Mouse (Mus musculus): ENCODE results near the gene Vmn2r107. TPM values are rescaled to one million over a fixed set of nuclear protein-coding genes. Genes with fewer than 3 reads are reported as not detected.

Vmn2r107 gene
- not detected for total RNA-seq (2021)
- long read RNA-seq, experiment 1: 0 reads
- long read RNA-seq, experiment 2: 0 reads

DNA sequence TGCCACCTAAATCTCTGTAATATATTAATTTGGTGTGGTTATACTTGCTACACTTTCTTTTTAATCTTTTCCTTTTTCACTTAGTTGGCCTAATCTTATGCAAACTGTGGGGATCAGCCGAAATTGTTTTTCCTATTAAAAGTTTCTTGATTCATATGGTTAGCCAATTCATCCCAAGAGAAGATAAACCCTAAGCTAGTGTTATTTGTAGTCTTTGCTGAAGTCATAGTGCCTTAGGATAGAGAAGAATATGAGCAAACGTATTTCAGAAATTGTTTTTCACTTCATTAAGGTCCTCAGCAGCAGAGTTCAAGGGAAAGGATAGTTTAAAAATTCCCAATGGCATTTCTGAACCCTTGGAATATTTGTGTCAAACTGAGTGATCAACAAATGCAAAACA lies at the start of gene Vmn2r107:
TSS of gene Vmn2r107 (plus strand) at position 301 of the 400 bp plus-strand sequence.
- DNase-seq: no peak
- intact Hi-C loops (cut with DNase I; ENCODE audit: low total_unique reads): no loop called here

GRCm38 (mm10) chr17:20305790-20306189 lies 39.3 kb upstream of the Vmn2r107 start:
- intact Hi-C loops (cut with DNase I; ENCODE audit: low total_unique reads): no loop called here
- no peak for DNase-seq

GRCm38 (mm10) chr17:20399105-20399504 lies 54.1 kb downstream of the Vmn2r107 start:
- no peak for DNase-seq
- intact Hi-C loops (cut with DNase I; ENCODE audit: low total_unique reads): no loop called here

DNA sequence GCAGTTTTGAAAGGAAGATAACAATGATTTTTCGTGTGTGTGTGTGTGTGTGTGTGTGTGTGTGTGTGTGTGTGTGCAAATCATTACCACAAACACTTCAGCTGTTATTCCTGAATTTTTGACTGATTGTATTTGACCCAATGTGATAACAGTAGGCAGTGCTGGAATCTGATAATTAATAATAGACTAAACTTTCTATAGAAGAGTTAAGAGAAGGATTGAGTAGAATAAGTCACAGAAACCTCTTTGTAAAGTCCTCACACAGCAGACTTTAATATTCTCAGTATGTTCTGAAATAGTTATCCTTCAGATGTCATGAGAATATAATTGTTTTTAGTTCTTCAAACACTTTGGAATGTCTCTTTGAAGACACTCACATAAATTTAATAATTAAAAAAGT lies 68.8 kb downstream of the Vmn2r107 start, which contains the start of gene Vmn1r224:
TSS of gene Vmn1r224 (plus strand) at position 301 of the 400 bp plus-strand sequence.
- intact Hi-C loops (cut with DNase I; ENCODE audit: low total_unique reads): no loop called here
- DNase-seq: no peak

Other genes with a start within 250 kb of the Vmn2r107 start
- gene Fpr-rs7, start 231.0 kb upstream of the Vmn2r107 start, total RNA-seq (2021): not detected
- gene Fpr-rs6, start 162.1 kb upstream of the Vmn2r107 start, total RNA-seq (2021): not detected
- gene Vmn2r105, start 110.2 kb upstream of the Vmn2r107 start, total RNA-seq (2021): not detected
- gene Vmn2r106, start 59.7 kb upstream of the Vmn2r107 start, total RNA-seq (2021): not detected
- not detected for gene Vmn1r224, start 68.9 kb downstream of the Vmn2r107 start, total RNA-seq (2021)
- gene Vmn2r108, start 136.1 kb downstream of the Vmn2r107 start, total RNA-seq (2021): not detected
- not detected for gene Vmn1r225, start 152.9 kb downstream of the Vmn2r107 start, total RNA-seq (2021)
- gene Vmn2r109, start 219.5 kb downstream of the Vmn2r107 start, total RNA-seq (2021): not detected